Mouse (Mus musculus): Measurements from ENCODE around the gene Rasa3.

Rasa3 gene

GRCm38 (mm10) chr8:13546421-13546820 is 131.0 kb downstream of the Rasa3 start:
- no peak for DNase-seq

DNA sequence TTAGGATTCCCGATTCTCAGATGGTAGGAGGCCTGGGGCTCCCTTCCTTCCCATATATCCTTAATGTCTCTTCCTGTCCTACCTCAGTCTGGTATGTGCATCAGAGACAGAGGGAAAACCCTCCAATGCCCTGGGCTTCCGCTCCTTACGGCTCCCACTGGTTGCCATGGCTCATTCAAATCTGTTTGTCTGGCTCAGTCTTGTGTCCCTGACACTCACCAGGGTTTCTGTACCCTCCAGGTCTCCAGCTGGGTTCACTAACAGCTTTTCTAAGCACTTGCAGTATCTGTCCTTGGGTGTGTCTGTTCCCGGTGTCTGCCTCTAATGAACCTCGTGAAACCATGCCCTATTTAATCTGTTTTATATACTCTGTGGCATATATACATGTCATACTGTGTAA is 135.9 kb downstream of the Rasa3 start:
- DNase-seq = no peak

GRCm38 (mm10) chr8:13540122-13540521 is 137.3 kb downstream of the Rasa3 start:
- DNase-seq = no peak

GRCm38 (mm10) chr8:13538821-13539220 is 138.6 kb downstream of the Rasa3 start:
- DNase-seq = no peak

DNA sequence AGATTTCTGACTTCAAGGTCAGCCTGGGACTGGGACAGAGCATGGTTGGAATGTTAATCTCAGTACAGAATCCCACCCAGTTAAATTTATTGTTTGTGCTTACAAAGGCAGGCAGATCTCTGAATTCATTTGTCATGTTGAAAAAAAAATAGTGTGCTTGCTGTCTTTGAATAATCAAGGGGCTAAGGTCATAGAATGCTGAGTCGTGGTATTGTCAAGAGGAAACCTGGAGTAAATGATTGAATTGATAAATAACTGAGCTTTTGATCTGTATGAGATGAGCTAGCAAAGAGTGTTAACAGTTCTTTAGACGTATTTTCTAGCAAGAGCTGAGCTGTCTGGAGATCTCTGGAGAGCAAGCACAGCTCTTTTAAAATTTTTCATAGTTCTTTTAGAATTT is 140.3 kb downstream of the Rasa3 start:
- DNase-seq = no peak

GRCm38 (mm10) chr8:13533123-13533522 is 144.3 kb downstream of the Rasa3 start:
- DNase-seq = no peak

DNA sequence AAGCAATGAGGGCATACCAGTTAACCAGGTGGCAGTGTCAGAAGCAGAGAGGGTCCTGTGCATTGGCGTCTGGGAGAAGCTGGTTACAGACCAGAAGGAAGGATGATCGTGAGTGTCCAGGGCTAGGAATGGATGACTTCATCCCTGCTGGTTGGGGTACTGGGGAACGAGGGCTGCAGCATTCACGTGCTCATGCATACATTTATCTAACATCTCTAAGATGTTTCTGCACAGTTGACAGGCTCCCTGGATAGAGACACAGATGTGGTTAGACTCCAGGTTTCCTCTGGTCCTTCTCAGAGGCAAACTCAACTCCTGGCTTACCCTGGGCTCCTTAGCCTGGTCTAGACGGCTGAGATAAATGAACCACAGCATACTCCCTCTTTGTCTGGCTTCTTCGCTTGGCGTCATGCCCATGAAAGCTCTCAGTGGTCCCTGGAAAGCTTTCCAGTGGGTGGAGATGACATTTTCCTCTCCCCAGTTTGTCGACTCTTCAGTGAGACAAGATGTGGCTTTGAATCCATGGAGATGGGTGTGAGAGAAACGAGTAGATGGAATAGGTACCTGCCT is 145.7 kb downstream of the Rasa3 start:
- DNase-seq = no peak

GRCm38 (mm10) chr8:13530941-13531340 is 146.5 kb downstream of the Rasa3 start:
- DNase-seq = no peak

DNA sequence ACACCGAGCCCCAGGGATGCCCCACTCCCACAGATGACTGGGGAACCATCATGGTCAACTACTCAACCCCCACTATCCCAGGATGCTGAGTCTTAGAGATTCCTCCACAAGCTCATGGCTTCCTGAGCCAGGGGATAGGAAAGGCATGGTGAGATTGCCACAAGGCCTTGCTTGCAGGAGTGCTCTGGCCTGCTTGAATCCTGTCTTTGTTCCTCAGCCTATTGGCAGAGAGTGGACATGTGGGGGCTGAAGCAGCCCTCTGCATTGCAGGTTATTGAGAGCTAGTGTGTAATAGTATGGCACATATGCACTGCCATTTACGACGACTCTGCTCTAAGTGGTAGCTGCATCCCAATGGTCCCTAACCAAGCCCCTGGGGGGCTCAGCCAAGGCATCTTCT is 147.0 kb downstream of the Rasa3 start:
- DNase-seq = no peak

DNA sequence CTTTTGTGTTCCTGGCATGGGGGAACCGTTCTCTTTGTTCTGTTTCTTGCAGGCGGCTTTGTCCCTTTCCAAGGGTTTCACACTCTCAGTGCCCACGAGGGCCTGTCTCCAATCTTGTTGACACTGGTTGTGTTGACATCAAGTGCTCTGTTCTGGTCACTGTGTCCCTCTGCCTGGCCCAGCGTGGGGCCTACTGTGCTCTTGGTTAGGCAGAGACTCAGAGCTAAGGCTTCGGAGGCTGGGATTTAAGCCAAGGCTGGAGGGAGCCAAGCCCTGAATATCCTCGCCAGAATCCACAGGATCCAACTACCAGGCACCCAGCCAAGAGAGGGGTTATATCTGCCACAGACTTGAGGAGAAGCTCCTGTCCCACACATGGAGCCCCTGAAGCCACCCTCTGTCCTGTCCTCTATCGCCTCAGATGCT is 147.5 kb downstream of the Rasa3 start:
- DNase-seq = no peak

GRCm38 (mm10) chr8:13529011-13529840 is 148.2 kb downstream of the Rasa3 start:
- DNase-seq = no peak

DNA sequence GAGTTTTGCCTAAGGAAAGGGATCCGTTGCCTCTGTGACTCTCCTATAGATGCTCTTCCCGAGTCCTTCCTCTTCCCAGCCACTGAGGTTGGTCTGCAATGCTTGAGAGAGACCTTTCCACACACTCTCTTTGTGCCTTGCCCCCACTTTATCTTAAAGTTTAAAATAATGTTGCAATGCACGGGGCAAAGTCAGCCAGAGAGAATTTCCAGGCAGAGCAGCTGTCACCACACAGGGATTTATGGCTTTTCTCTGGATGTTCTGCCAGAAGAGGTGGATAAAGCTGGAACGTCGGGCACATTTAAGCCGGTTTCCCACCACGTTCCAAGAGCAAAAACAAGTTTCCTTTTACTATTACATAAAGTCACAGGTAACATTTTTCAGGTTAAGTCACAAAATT is 156.0 kb downstream of the Rasa3 start:
- DNase-seq = no peak

GRCm38 (mm10) chr8:13520349-13520748 is 157.1 kb downstream of the Rasa3 start:
- no peak for DNase-seq

DNA sequence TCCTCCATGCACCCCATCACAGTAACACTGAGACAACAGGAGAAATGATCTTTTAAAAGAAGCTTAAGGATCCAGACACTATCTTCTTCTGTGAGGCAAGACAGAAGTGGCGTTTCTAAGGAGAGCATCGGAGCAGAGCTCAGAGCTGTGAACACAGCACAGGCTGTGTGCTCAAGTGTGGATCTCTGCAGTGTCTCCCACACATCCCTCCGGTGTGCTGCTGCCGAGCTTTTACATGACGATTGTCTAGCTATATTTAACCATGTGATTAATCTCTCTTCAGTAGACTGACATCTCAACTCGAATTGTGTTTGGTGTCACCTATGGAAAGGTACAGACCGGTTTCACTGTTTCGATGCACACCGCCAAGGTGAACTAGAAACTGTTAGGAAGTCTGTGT is 157.9 kb downstream of the Rasa3 start:
- no peak for DNase-seq

DNA sequence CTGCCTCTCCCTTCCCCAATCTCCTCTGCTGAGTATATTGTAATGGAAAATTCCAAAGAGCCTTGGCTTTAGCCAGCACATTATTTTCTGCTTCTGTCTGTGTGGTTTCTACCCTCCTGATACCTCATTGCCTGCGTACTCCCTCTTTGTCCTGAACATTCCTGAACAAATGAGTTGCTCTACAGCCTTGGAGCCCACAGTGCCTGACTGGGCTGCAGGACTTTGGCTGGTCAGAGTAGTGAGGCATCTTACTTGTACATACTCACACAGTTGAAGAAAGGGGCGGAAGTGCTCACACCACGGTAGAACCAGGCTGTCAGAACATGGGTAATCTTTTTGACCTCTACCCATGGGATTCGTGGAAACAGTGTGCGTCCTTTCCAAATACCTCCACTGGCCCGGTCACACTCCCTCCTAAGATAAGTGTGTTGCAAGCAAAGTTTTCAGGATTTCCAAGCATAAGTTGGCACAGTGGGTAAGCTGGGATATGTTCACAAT is 160.1 kb downstream of the Rasa3 start:
- DNase-seq = no peak

Measured in thymus, postnatal 36 days (tissue).